Mouse (Mus musculus) kidney, adult 2 months (tissue): ENCODE measurements around the gene Egfl7.

Experiments used
- CTCF ChIP-seq: fragments of 200-500 bp; conservative IDR thresholded peaks from 2 replicates; pipeline ENCODE4 v1.5.1; 2011; ENCODE audit warnings: low read depth, mild to moderate bottlenecking, control low read depth, low read length, moderate library complexity, mixed read lengths; ENCODE audit not compliant: insufficient read depth, insufficient read length
- POLR2A ChIP-seq: fragments of 200-500 bp; IDR thresholded peaks from one replicate; pipeline ENCODE4 v1.6.1; 2011; ENCODE audit warnings: low read depth, low read length, control low read depth

GRCm38 (mm10) chr2:26541258-26541910, 38.4 kb upstream of the Egfl7 start:
- TF ChIP-seq CTCF, result no peak
- TF ChIP-seq POLR2A, result no peak
